Mouse (Mus musculus): ENCODE measurements at regions not wholly inside any gene's neighbourhood (a gene's known extent, or its start where the extent isn't known, plus 50 kb on each side); places are given as distances from the start of the nearest gene placed in this dataset.
A peak's percentile ranks its signal among the peaks of the same experiment; 100 is the strongest.

DNA sequence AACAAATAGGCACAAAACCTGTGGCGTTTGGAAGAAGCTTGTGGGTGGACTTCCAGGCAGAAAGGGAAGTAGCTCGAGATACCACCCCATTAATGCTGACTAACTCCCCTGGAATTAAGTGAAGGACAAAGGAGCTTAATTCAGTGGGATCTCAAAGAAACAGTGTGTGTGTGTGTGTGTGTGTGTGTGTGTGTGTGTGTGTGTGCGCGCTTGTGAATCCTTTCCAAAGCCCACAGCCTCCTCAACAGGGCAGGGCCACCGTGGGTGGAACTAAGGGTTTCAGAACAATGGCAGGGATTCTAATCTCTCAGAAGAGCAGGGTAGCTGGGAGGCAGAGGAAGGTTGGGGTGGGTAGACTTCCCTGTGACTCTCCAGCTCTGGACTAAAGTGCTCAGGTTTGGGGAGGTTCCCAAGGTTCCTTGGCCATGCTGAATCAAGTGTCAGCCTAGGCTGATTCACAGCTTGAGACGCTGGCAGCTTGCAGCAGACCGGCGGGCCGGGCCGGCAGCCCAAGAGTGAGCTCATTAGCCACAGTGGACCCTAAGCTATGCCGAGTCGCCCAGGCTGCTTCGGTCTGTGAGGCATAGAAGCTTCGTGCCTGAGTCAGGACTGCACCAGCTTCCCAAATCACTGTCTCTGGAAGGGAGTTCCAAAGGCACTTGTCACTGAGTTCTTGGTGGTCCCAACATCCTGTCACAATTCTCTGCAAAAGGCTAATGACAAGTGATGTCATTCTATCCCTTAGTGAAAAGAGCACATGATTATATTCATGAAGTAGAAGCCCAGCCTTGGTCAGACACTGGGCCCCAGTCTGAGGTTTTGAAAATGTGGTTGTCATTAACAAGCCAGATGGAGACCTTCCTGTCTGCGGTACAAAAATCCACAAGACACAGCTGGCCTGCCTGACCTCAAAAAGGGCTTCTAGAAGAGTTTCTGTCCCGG is 59.6 kb upstream of the Arntl start:
- 20% methylated on average over 16 of the region's 16 CpGs for WGBS
- peaks cover 7% of the 10 kb centered on the region; the same call in 1 of the 2 replicates for H3K27me3 ChIP-seq
- H3K9ac ChIP-seq (replicated peaks): no peak overlapping the region
- H3K4me3 ChIP-seq (replicated peaks): no peak overlapping the region
- ATAC-seq (ENCODE audit: insufficient number of reproducible peaks, insufficient read depth, low FRiP score, low TSS enrichment, low read depth): peak; percentile 69; the same call in 1 of the 2 replicates
- H3K4me1 ChIP-seq (replicated peaks): peaks cover 16% of the 10 kb centered on the region
- no peaks in the 10 kb centered on the region for H3K36me3 ChIP-seq
- H3K27ac ChIP-seq: peak overlapping the region; percentile 72
- peak overlapping the region; percentile 28 for H3K4me2 ChIP-seq
- no peaks in the 10 kb centered on the region for H3K9me3 ChIP-seq

DNA sequence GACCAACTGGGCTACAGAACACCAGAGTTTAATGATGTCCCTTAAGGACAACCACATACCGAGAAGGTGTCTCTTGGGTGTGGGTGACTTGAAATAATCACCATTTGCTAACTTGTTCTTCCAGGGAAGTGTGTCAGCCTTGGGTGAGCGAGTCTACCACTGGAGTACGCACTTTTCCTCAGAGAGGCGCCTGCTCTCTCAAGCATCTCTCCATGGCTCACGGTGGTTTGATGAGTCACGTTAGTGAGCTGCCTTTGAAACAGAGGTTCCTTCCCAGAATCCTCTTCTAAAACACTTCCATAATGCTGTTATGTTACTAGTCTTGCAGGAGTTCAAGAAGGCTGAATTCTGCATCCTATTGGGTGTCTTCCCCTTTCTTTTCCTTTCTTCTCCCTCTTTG is 58.6 kb upstream of the Arntl start:
- Histone ChIP-seq H3K9me3 (no peaks in the 10 kb centered on the region), H3K9ac (replicated peaks) (no peak overlapping the region), H3K36me3 (no peaks in the 10 kb centered on the region), H3K4me1 (replicated peaks) (peaks cover 16% of the 10 kb centered on the region), H3K4me3 (replicated peaks) (no peak overlapping the region), H3K27ac (no peak overlapping the region), H3K27me3 (no peaks in the 10 kb centered on the region), H3K4me2 (no peak overlapping the region)
- WGBS: 86% methylated on average over 6 of the region's 6 CpGs
- no peak for ATAC-seq (ENCODE audit: insufficient number of reproducible peaks, insufficient read depth, low FRiP score, low TSS enrichment, low read depth)

- Histone ChIP-seq H3K36me3 (no peaks in the 10 kb centered on the region), H3K9ac (replicated peaks) (no peak overlapping the region), H3K4me3 (replicated peaks) (no peak overlapping the region), H3K9me3 (no peaks in the 10 kb centered on the region), H3K27me3 (no peaks in the 10 kb centered on the region), H3K27ac (no peak overlapping the region), H3K4me2 (no peak overlapping the region), H3K4me1 (replicated peaks) (peaks cover 16% of the 10 kb centered on the region)
- WGBS: 76% methylated on average over 4 of the region's 4 CpGs
- ATAC-seq (ENCODE audit: insufficient number of reproducible peaks, insufficient read depth, low FRiP score, low TSS enrichment, low read depth): no peak
Observed at GRCm38 (mm10) chr7:113149966-113150470, 57.2 kb upstream of the Arntl start.

DNA sequence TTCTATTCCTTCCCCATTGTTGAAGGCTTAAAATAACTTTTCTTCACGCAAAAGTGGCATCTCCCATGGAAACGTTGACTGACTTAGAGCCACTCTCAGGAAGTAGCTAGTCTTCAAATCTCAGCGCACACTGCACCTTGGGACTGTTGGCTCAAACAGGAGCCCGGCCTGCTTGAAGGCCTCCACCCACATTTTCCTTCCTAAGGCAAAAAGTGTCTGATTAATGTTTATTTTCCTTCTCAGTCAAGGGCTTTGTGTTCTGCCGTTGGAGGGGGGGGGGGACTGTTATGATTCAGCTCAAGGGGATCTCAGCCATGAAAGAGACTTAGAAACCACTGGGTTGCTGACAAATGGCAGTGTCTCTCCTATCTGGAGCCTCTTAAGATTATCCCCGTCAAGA is 56.5 kb upstream of the Arntl start:
- ATAC-seq (ENCODE audit: insufficient number of reproducible peaks, insufficient read depth, low FRiP score, low TSS enrichment, low read depth): no peak
- H3K27ac ChIP-seq: no peak overlapping the region
- no peaks in the 10 kb centered on the region for H3K27me3 ChIP-seq
- H3K9ac ChIP-seq (replicated peaks): no peak overlapping the region
- 71% methylated on average over 6 of the region's 6 CpGs for WGBS
- no peak overlapping the region for H3K4me2 ChIP-seq
- no peaks in the 10 kb centered on the region for H3K9me3 ChIP-seq
- H3K4me1 ChIP-seq (replicated peaks): peaks cover 16% of the 10 kb centered on the region
- H3K4me3 ChIP-seq (replicated peaks): no peak overlapping the region
- no peaks in the 10 kb centered on the region for H3K36me3 ChIP-seq

DNA sequence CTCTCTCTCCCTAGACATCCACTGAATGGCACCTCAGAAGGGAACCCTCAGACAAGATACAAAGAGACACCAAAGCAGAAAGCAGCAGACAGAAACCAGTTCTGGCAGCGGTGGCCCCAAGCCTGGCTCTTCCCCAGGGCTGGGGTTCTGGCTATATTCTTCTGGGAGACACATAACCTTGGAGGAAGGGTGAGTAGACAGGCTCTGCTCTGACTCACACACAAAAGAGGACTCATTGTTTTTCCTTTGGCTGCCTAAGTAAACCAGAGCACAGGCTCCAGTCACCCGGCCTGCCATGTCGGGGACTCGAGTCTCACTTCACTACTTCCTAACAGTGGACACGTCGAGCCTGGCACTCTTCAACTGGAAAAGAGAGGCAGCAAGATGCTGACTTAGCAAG is 55.8 kb upstream of the Arntl start:
- ATAC-seq (ENCODE audit: insufficient number of reproducible peaks, insufficient read depth, low FRiP score, low TSS enrichment, low read depth): no peak
- 78% methylated on average over 6 of the region's 6 CpGs for WGBS
- H3K4me3 ChIP-seq (replicated peaks): no peak overlapping the region
- H3K9ac ChIP-seq (replicated peaks): no peak overlapping the region
- no peak overlapping the region for H3K27ac ChIP-seq
- no peak overlapping the region for H3K4me2 ChIP-seq
- H3K9me3 ChIP-seq: no peaks in the 10 kb centered on the region
- no peaks in the 10 kb centered on the region for H3K27me3 ChIP-seq
- peaks cover 16% of the 10 kb centered on the region for H3K4me1 ChIP-seq (replicated peaks)
- H3K36me3 ChIP-seq: no peaks in the 10 kb centered on the region

GRCm38 (mm10) chr7:113153386-113153785 is 53.9 kb upstream of the Arntl start:
- ATAC-seq (ENCODE audit: insufficient number of reproducible peaks, insufficient read depth, low FRiP score, low TSS enrichment, low read depth): no peak
- H3K4me3 ChIP-seq (replicated peaks): no peak overlapping the region
- no peak overlapping the region for H3K27ac ChIP-seq
- H3K27me3 ChIP-seq: no peaks in the 10 kb centered on the region
- WGBS: 88% methylated on average over 2 of the region's 2 CpGs
- H3K4me2 ChIP-seq: no peak overlapping the region
- 0 out of 2 replicates have a peak, but pooled peaks cover 3% of the 10 kb centered on the region for H3K4me1 ChIP-seq (replicated peaks)
- no peaks in the 10 kb centered on the region for H3K9me3 ChIP-seq
- no peaks in the 10 kb centered on the region for H3K36me3 ChIP-seq
- H3K9ac ChIP-seq (replicated peaks): no peak overlapping the region

GRCm38 (mm10) chr7:113154066-113154465 is 53.2 kb upstream of the Arntl start:
- 0 out of 2 replicates have a peak, but pooled peaks cover 2% of the 10 kb centered on the region for H3K4me1 ChIP-seq (replicated peaks)
- no peaks in the 10 kb centered on the region for H3K36me3 ChIP-seq
- H3K27ac ChIP-seq: no peak overlapping the region
- no peak overlapping the region for H3K9ac ChIP-seq (replicated peaks)
- no peak for ATAC-seq (ENCODE audit: insufficient number of reproducible peaks, insufficient read depth, low FRiP score, low TSS enrichment, low read depth)
- no peak overlapping the region for H3K4me3 ChIP-seq (replicated peaks)
- 91% methylated on average over 4 of the region's 4 CpGs for WGBS
- no peaks in the 10 kb centered on the region for H3K27me3 ChIP-seq
- no peak overlapping the region for H3K4me2 ChIP-seq
- no peaks in the 10 kb centered on the region for H3K9me3 ChIP-seq

GRCm38 (mm10) chr7:113156366-113156765 is 50.9 kb upstream of the Arntl start:
- ATAC-seq (ENCODE audit: insufficient number of reproducible peaks, insufficient read depth, low FRiP score, low TSS enrichment, low read depth): no peak
- Histone ChIP-seq H3K27me3 (no peaks in the 10 kb centered on the region), H3K9me3 (no peaks in the 10 kb centered on the region), H3K9ac (replicated peaks) (no peak overlapping the region), H3K4me2 (no peak overlapping the region), H3K4me1 (replicated peaks) (no peaks in the 10 kb centered on the region), H3K36me3 (no peaks in the 10 kb centered on the region), H3K27ac (no peak overlapping the region), H3K4me3 (replicated peaks) (no peak overlapping the region)
- 80% methylated on average over 5 of the region's 5 CpGs for WGBS

- H3K4me2 ChIP-seq: no peak overlapping the region
- H3K4me3 ChIP-seq (replicated peaks): no peak overlapping the region
- no peaks in the 10 kb centered on the region for H3K9me3 ChIP-seq
- H3K36me3 ChIP-seq: no peaks in the 10 kb centered on the region
- H3K9ac ChIP-seq (replicated peaks): no peak overlapping the region
- no peaks in the 10 kb centered on the region for H3K4me1 ChIP-seq (replicated peaks)
- H3K27me3 ChIP-seq: no peaks in the 10 kb centered on the region
- WGBS: 84% methylated on average over 12 of the region's 12 CpGs
- H3K27ac ChIP-seq: no peak overlapping the region
- no peak for ATAC-seq (ENCODE audit: insufficient number of reproducible peaks, insufficient read depth, low FRiP score, low TSS enrichment, low read depth)
Observed at GRCm38 (mm10) chr7:113156861-113157747, 50.2 kb upstream of the Arntl start.

All from limb, embryonic 12.5 days (tissue).